Mouse (Mus musculus): Measurements from ENCODE around the gene Snapin.

GRCm38 (mm10) chr3:90514691-90515090 is 23.9 kb upstream of the Snapin start:
- TF ChIP-seq CTCF (IDR thresholded peaks at IDR 0.05; ENCODE audit: borderline replicate concordance, extremely low read depth, insufficient read depth, insufficient read length) (no peak), POLR2A (IDR thresholded peaks at IDR 0.05; ENCODE audit: borderline replicate concordance, extremely low read depth, insufficient read depth, insufficient read length, poor library complexity, severe bottlenecking) (no peak)
